Mouse (Mus musculus) hindbrain, embryonic 11.5 days (tissue): Measurements from ENCODE around the gene Cmtm2b. TPM values are rescaled to one million over a fixed set of nuclear protein-coding genes. Genes with fewer than 3 reads are reported as not detected.

Source experiments
- polyA plus RNA-seq: library from polyadenylated mRNA; unstranded; fragments of >200 nt; fragmentation: Nextera tagmentation; extraction: Ambion mirVana; gene quantifications from 2 replicates; pipeline ENCODE4 v1.2.1, GENCODE M21; 2014

Gene Cmtm2b
- polyA plus RNA-seq, 1 experiment from 2014 or later: not detected

Other genes starting within 250 kb of the Cmtm2b start
- 15.5 and 15.9 TPM in 2 replicates for gene Cdh5, start 220.6 kb upstream of the Cmtm2b start, polyA plus RNA-seq
- gene Bean1, start 151.8 kb upstream of the Cmtm2b start, polyA plus RNA-seq: 0.71 and 0.88 TPM in 2 replicates
- gene Tk2, start 73.7 kb upstream of the Cmtm2b start, polyA plus RNA-seq: 32.5 and 36.5 TPM in 2 replicates
- 30.9 and 36.5 TPM in 2 replicates for gene Cklf, start 71.4 kb upstream of the Cmtm2b start, polyA plus RNA-seq
- gene Cmtm2a, start 29.0 kb upstream of the Cmtm2b start, polyA plus RNA-seq: not detected in 2 replicates
- gene Gm45711, start 12.1 kb upstream of the Cmtm2b start, polyA plus RNA-seq: not detected in 2 replicates
- gene Cmtm1, start 12.1 kb upstream of the Cmtm2b start, polyA plus RNA-seq: not detected in 2 replicates
- gene Gm11020, start 663 bp upstream of the Cmtm2b start, polyA plus RNA-seq: not detected in 2 replicates
- 74.8 and 87.5 TPM in 2 replicates for gene Cmtm3, start 17.2 kb downstream of the Cmtm2b start, polyA plus RNA-seq
- 2.7 and 3.8 TPM in 2 replicates for gene Cmtm4, start 73.6 kb downstream of the Cmtm2b start, polyA plus RNA-seq
- gene Dync1li2, start 120.8 kb downstream of the Cmtm2b start, polyA plus RNA-seq: 95.4 and 96.4 TPM in 2 replicates
- 0.10 TPM in 1 of 2 replicates, not detected in the other for gene Terb1, start 187.7 kb downstream of the Cmtm2b start, polyA plus RNA-seq
- 140 TPM in 2 replicates for gene Nae1, start 212.4 kb downstream of the Cmtm2b start, polyA plus RNA-seq
- gene Car7, start 212.5 kb downstream of the Cmtm2b start, polyA plus RNA-seq: 0.42 and 0.52 TPM in 2 replicates